Mouse (Mus musculus): ENCODE results near the gene Adprh. TPM values are rescaled to one million over a fixed set of nuclear protein-coding genes. Genes with fewer than 3 reads are reported as not detected.

Gene Adprh
- polyA plus RNA-seq, 1 experiment from 2014 or later, result 81.1 TPM

- Histone ChIP-seq H3K9ac (no peak overlapping the region), H3K4me2 (no peak overlapping the region), H3K4me1 (replicated peaks) (0 out of 2 replicates have a peak, but pooled peaks cover 4% of the 10 kb centered on the region), H3K36me3 (no peaks in the 10 kb centered on the region), H3K9me3 (replicated peaks) (no peaks in the 10 kb centered on the region), H3K27me3 (no peaks in the 10 kb centered on the region), H3K4me3 (no peak overlapping the region), H3K27ac (no peak overlapping the region)
- 82% methylated on average over 5 of the region's 5 CpGs for WGBS
- ATAC-seq (replicated peaks; ENCODE audit: insufficient number of reproducible peaks, insufficient read depth, low FRiP score, low read depth), result no peak
Measured at GRCm38 (mm10) chr16:38463305-38463704, 10.8 kb upstream of the Adprh start.

GRCm38 (mm10) chr16:38462161-38462560 is 9.7 kb upstream of the Adprh start:
- H3K4me1 ChIP-seq (replicated peaks), result no peaks in the 10 kb centered on the region
- H3K4me2 ChIP-seq, result no peak overlapping the region
- ATAC-seq (replicated peaks; ENCODE audit: insufficient number of reproducible peaks, insufficient read depth, low FRiP score, low read depth), result no peak
- no peak overlapping the region for H3K9ac ChIP-seq
- no peak overlapping the region for H3K27ac ChIP-seq
- no peaks in the 10 kb centered on the region for H3K36me3 ChIP-seq
- WGBS, result 75% methylated on average over 7 of the region's 7 CpGs
- H3K27me3 ChIP-seq, result no peaks in the 10 kb centered on the region
- H3K4me3 ChIP-seq, result no peak overlapping the region
- H3K9me3 ChIP-seq (replicated peaks), result no peaks in the 10 kb centered on the region

GRCm38 (mm10) chr16:38461749-38462148 is 9.2 kb upstream of the Adprh start:
- H3K27me3 ChIP-seq, result no peaks in the 10 kb centered on the region
- WGBS, result 73% methylated on average over 8 of the region's 8 CpGs
- ATAC-seq (replicated peaks; ENCODE audit: insufficient number of reproducible peaks, insufficient read depth, low FRiP score, low read depth), result no peak
- no peak overlapping the region for H3K27ac ChIP-seq
- H3K36me3 ChIP-seq, result no peaks in the 10 kb centered on the region
- H3K4me2 ChIP-seq, result no peak overlapping the region
- H3K4me3 ChIP-seq, result no peak overlapping the region
- no peaks in the 10 kb centered on the region for H3K9me3 ChIP-seq (replicated peaks)
- no peaks in the 10 kb centered on the region for H3K4me1 ChIP-seq (replicated peaks)
- H3K9ac ChIP-seq, result no peak overlapping the region

GRCm38 (mm10) chr16:38459990-38460389 is 7.5 kb upstream of the Adprh start:
- Histone ChIP-seq H3K27me3 (no peaks in the 10 kb centered on the region), H3K4me3 (no peak overlapping the region), H3K4me1 (replicated peaks) (no peaks in the 10 kb centered on the region), H3K36me3 (no peaks in the 10 kb centered on the region), H3K4me2 (no peak overlapping the region), H3K9ac (no peak overlapping the region), H3K9me3 (replicated peaks) (no peaks in the 10 kb centered on the region), H3K27ac (no peak overlapping the region)
- 86% methylated on average over 4 of the region's 4 CpGs for WGBS
- ATAC-seq (replicated peaks; ENCODE audit: insufficient number of reproducible peaks, insufficient read depth, low FRiP score, low read depth), result no peak

GRCm38 (mm10) chr16:38458600-38459280 is 6.2 kb upstream of the Adprh start:
- Histone ChIP-seq H3K9ac (no peak overlapping the region), H3K4me3 (no peak overlapping the region), H3K27me3 (no peaks in the 10 kb centered on the region), H3K4me2 (no peak overlapping the region), H3K27ac (no peak overlapping the region), H3K36me3 (no peaks in the 10 kb centered on the region), H3K9me3 (replicated peaks) (no peaks in the 10 kb centered on the region), H3K4me1 (replicated peaks) (no peaks in the 10 kb centered on the region)
- 59% methylated on average over 6 of the region's 6 CpGs for WGBS
- ATAC-seq (replicated peaks; ENCODE audit: insufficient number of reproducible peaks, insufficient read depth, low FRiP score, low read depth), result no peak

GRCm38 (mm10) chr16:38456812-38457567 is 4.5 kb upstream of the Adprh start:
- ATAC-seq (replicated peaks; ENCODE audit: insufficient number of reproducible peaks, insufficient read depth, low FRiP score, low read depth), result no peak

GRCm38 (mm10) chr16:38455511-38456418 is 3.3 kb upstream of the Adprh start, which contains the start of gene Cd80:
Gene Cd80 (plus strand): TSS chr16:38455561.
- no peaks in the 10 kb centered on the region for H3K36me3 ChIP-seq
- H3K9me3 ChIP-seq (replicated peaks), result no peaks in the 10 kb centered on the region
- no peak within 1 kb of the TSS for H3K4me2 ChIP-seq
- ATAC-seq (replicated peaks; ENCODE audit: insufficient number of reproducible peaks, insufficient read depth, low FRiP score, low read depth), result no peak
- H3K27me3 ChIP-seq, result no peaks in the 10 kb centered on the region
- no peak within 1 kb of the TSS for H3K27ac ChIP-seq
- peaks cover 12% of the 10 kb centered on the region for H3K4me1 ChIP-seq (replicated peaks)
- WGBS, result 61% methylated on average over 17 of the region's 17 CpGs
- H3K9ac ChIP-seq, result no peak within 1 kb of the TSS
- H3K4me3 ChIP-seq, result no peak within 1 kb of the TSS

More at GRCm38 (mm10) chr16:38456812-38457567, 4.5 kb upstream of the Adprh start:
- Histone ChIP-seq H3K36me3 (no peaks in the 10 kb centered on the region), H3K4me1 (replicated peaks) (peaks cover 3% of the 10 kb centered on the region; the same call in 1 of the 2 replicates), H3K9me3 (replicated peaks) (no peaks in the 10 kb centered on the region), H3K4me3 (no peak overlapping the region), H3K27me3 (no peaks in the 10 kb centered on the region), H3K9ac (no peak overlapping the region), H3K4me2 (no peak overlapping the region), H3K27ac (no peak overlapping the region)
- 48% methylated on average over 11 of the region's 11 CpGs for whole genome bisulfite sequencing

GRCm38 (mm10) chr16:38454533-38455254 is 2.2 kb upstream of the Adprh start:
- Histone ChIP-seq H3K4me3 (no peak overlapping the region), H3K9me3 (replicated peaks) (no peaks in the 10 kb centered on the region), H3K4me2 (no peak overlapping the region), H3K36me3 (peaks cover 5% of the 10 kb centered on the region; the same call in 1 of the 2 replicates), H3K27ac (no peak overlapping the region), H3K9ac (no peak overlapping the region), H3K27me3 (no peaks in the 10 kb centered on the region), H3K4me1 (replicated peaks) (peaks cover 12% of the 10 kb centered on the region)
- 70% methylated on average over 11 of the region's 11 CpGs for WGBS
- no peak for ATAC-seq (replicated peaks; ENCODE audit: insufficient number of reproducible peaks, insufficient read depth, low FRiP score, low read depth)

GRCm38 (mm10) chr16:38453952-38454351 is 1.4 kb upstream of the Adprh start:
- 76% methylated on average over 4 of the region's 4 CpGs for WGBS
- no peaks in the 10 kb centered on the region for H3K9me3 ChIP-seq (replicated peaks)

GRCm38 (mm10) chr16:38453203-38453553 is 675 bp upstream of the Adprh start:
- peaks cover 17% of the 10 kb centered on the region for H3K36me3 ChIP-seq
- peak overlapping the region; percentile 89 for H3K4me3 ChIP-seq
- ATAC-seq (replicated peaks; ENCODE audit: insufficient number of reproducible peaks, insufficient read depth, low FRiP score, low read depth), result no peak
- H3K9ac ChIP-seq, result peak overlapping the region; percentile 98
- H3K4me1 ChIP-seq (replicated peaks), result peaks cover 12% of the 10 kb centered on the region
- H3K9me3 ChIP-seq (replicated peaks), result no peaks in the 10 kb centered on the region
- 30% methylated on average over 3 of the region's 3 CpGs for WGBS
- no peaks in the 10 kb centered on the region for H3K27me3 ChIP-seq
- H3K27ac ChIP-seq, result peak overlapping the region; percentile 96
- peak overlapping the region; percentile 66 for H3K4me2 ChIP-seq

More at GRCm38 (mm10) chr16:38453952-38454351, 1.4 kb upstream of the Adprh start:
- Histone ChIP-seq H3K4me3 (no peak overlapping the region), H3K4me1 (replicated peaks) (peaks cover 12% of the 10 kb centered on the region), H3K4me2 (no peak overlapping the region), H3K27me3 (no peaks in the 10 kb centered on the region), H3K27ac (no peak overlapping the region), H3K36me3 (peaks cover 10% of the 10 kb centered on the region; the same call in 1 of the 2 replicates), H3K9ac (no peak overlapping the region)
- ATAC-seq (replicated peaks; ENCODE audit: insufficient number of reproducible peaks, insufficient read depth, low FRiP score, low read depth), result no peak
